Mouse (Mus musculus) frontal cortex, postnatal 10 days (tissue): Measurements from ENCODE around the gene Gys2.

Experiments used
- DNase-seq, 2 experiments: peaks; one replicate each; pipeline ENCODE4 v3.0.0; 2022; ENCODE audit warnings: low spot score in 2 of 2, mixed read lengths in 1 of 2

Gene Gys2

DNA sequence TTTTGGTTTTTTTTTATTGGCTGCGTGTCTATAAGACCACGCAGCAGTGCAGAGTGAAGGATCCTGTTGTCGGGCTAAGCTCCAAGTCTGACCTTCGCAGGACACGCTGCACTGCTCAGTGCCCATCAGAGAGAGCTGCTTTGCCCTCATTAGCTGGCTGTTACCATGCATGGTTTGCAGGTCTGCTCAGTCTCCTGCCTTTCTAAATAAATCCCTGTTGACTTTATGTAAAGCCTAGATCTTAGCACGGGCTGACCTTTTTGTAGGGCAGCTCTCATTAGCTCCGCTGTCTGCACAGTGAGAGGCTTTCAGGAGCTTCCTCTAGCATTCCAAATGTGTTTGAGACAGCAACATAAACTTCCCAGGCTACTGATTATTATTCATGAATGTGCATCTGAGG is 14.9 kb downstream of the Gys2 start:
- DNase-seq: no peak

GRCm38 (mm10) chr6:142455314-142455996 is 17.5 kb downstream of the Gys2 start:
- DNase-seq: no peak

GRCm38 (mm10) chr6:142453311-142453710 is 19.6 kb downstream of the Gys2 start:
- DNase-seq: no peak

DNA sequence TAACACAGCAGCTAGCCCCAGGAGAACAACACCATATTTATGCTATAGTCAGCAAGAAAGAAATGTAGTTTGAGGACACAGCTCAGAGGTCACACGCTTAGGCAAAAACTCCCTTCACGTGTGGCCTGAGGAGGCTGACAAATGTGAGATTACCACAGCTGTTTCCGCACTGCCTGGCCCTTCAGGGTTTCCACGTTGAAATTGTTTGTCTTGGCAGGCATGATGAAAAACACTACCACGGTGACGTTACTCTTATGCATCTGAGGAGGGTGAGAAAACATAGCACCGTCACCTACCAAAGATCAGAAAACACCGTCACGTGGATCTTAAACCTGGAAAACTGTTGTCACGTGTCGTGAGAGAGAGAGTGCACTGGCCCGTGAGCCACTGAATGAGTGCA is 21.5 kb downstream of the Gys2 start:
- DNase-seq: no peak

- no peak for DNase-seq
These were observed 43.8 kb downstream of the Gys2 start for GRCm38 (mm10) chr6:142429072-142429471.

DNA sequence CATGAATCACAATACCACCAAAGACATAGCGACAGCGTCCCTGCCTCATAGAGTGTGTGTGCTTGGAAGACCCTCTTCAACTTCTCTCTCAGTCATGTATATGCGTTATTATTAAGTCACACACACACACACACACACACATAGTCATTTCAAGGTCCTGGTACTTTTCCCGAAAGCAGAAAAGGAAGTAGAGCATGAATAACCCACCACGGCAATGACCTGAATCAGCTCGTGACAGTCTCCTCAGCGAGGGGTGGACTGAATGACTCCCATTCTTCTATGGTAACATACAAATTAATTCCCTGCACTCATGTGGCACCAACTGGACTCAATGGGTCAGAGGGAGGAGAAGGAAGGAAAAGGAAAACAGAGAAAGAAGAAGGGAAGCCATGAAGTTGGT is 47.9 kb downstream of the Gys2 start:
- no peak for DNase-seq

- no peak for DNase-seq
These were observed 58.3 kb downstream of the Gys2 start for GRCm38 (mm10) chr6:142414597-142414996.

DNA sequence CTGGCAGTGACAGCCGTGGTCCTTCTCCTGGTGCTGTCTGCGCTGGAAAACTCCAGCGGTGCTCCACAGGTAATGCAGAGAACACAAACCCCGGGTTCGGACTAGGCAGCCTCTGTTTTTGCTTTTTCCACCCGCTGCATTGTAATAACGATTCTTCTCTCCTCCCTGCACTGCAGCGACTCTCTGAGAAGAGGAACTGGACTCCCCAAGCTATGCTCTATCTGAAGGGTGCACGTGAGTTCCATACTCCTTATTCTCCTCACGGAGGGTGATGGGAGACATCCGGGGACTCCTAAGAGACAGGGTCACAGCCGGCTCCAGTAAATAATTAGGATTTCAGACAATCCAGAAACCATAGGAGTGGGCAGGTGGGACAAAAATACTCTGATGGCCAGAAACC is 59.1 kb downstream of the Gys2 start:
- no peak for DNase-seq

- DNase-seq: no peak
These were observed 59.9 kb downstream of the Gys2 start, which contains the start of gene Spx for GRCm38 (mm10) chr6:142412906-142413491. Gene Spx, plus strand, starts transcription at chr6:142413441.

GRCm38 (mm10) chr6:142411140-142411539 is 61.8 kb downstream of the Gys2 start:
- no peak for DNase-seq

GRCm38 (mm10) chr6:142395756-142396155 is 77.2 kb downstream of the Gys2 start:
- no peak for DNase-seq

DNA sequence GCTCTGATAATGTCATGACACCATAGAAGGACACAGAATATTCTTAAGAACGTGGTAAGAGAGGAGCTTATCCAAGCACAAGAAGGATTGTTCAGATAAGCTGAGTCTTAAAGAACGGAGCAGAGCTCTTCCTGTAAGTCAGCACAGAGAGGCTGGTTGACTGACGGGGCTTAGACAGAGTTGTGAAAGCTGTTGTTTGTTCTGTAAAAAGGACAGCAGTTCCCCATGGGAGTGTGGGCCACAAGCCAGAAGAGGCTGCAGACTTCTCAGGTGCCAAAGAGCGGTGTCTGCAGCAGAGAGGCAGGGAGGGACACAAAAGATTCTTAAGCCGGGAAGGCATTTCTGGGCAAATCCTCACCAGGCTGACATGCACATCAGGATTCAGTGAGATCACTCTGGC is 78.2 kb downstream of the Gys2 start:
- DNase-seq: peak; percentile 13 to 15

DNA sequence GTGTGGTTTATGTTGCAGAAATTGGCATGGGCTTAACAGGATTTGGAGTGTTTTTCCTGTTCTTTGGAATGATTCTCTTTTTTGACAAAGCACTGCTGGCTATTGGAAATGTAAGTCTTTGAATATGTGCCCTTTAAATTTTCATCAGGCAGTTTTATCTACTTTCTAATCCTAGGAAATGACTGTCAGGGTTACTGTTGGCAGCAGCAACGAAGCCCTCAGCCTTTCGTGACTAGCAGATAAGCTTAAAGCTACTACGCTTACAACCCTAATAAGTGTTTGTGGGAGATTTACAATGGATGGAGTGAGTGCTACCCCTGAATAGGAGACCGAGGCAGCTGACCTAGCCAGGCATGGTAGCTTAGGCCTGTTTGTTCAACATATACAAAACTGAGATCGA is 80.6 kb downstream of the Gys2 start:
- DNase-seq: no peak

DNA sequence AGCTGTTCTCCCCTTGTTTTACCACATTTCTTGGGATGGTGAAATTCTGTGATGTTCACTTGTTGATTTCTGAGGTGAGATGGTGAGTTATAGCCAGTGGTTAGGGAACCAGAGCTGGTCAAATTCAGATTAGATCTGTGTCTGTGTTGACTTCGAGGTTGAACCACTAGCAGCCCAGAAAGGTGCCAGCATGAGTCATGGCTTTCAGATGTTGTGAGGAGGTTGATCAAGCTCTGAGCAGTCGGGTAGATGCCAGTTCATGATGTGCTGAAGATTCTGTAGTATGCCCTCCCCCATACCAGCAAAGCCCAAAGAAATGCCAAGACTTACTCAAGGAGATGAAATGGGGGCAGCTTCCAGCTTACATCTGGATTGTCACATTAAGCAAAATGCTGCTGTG is 83.8 kb downstream of the Gys2 start:
- DNase-seq: no peak

GRCm38 (mm10) chr6:142387755-142388271 is 85.1 kb downstream of the Gys2 start:
- DNase-seq: no peak

- DNase-seq: peak; percentile 96 to 99
These were observed 85.7 kb downstream of the Gys2 start, which contains the start of the genes Recql and Golt1b for GRCm38 (mm10) chr6:142387011-142387754. Gene Recql, minus strand, starts transcription at chr6:142387087. Gene Golt1b, plus strand, starts transcription at chr6:142387221.

DNA sequence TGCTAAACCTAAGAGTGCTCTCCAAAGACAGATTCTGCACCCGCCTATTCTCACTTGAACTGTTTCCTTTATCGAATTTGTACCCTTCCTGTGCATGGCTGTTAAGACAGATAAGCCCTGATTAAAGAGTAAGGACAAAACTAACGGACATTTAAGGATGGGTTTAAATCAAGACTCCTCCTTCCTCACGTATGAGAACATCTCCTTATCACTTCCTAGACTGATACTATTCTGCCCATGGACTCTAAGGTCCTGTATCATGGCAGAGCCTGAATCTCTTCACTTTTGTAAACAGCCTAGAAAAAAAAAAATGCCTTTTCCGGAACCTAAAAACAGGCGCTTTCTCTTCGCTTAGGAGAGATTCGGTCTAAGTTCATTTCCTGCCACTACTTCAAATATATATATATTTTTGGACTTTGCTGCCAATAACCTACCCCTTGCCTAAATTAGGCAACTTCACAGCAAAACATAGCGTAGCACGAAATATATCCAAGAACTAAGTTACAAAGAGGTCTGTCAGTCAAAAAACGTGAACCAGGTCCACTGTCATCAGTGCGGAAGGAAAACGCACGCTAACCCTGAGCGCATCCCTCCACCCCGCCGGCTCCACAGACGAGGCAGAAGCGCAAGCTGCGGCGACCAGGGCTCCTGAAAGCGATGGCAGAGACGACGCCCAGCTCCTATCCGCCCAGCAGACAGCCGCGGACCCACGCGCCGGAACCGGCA is 86.5 kb downstream of the Gys2 start:
- DNase-seq: no peak

- DNase-seq: no peak
These were observed 88.4 kb downstream of the Gys2 start for GRCm38 (mm10) chr6:142384521-142384920.

DNA sequence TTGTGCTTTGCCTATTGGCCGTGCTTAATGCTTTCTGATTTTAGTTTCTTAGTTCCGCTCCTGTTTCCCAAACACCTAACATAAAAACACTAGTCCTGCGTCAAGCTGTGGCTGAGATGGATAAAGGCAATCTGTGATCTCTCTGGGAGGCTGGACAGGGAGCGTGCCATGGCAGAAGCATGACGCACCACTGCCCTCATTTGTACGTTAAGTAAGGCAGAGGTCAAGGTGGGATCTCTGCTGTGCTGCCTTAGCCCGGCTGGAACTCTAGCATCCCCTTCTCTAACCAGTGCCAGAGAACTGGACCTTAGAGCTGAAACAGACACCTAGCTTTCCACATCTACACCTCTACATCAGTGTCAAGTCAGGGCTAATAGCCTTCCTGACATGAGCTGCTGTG is 91.3 kb downstream of the Gys2 start:
- DNase-seq: no peak

GRCm38 (mm10) chr6:142379961-142380360 is 92.9 kb downstream of the Gys2 start:
- no peak for DNase-seq

- no peak for DNase-seq
These were observed 94.2 kb downstream of the Gys2 start for GRCm38 (mm10) chr6:142378576-142379330.
